Mouse (Mus musculus) induced T-regulatory cell, adult 2 months (primary cell): ENCODE data around the gene Tex14.
A peak's percentile ranks its signal among the peaks of the same experiment; 100 is the strongest.

Experiments
- DNase-seq: peaks from one replicate; pipeline ENCODE4 v3.0.0-alpha.2; 2012; ENCODE audit warnings: low read depth

Gene Tex14

DNA sequence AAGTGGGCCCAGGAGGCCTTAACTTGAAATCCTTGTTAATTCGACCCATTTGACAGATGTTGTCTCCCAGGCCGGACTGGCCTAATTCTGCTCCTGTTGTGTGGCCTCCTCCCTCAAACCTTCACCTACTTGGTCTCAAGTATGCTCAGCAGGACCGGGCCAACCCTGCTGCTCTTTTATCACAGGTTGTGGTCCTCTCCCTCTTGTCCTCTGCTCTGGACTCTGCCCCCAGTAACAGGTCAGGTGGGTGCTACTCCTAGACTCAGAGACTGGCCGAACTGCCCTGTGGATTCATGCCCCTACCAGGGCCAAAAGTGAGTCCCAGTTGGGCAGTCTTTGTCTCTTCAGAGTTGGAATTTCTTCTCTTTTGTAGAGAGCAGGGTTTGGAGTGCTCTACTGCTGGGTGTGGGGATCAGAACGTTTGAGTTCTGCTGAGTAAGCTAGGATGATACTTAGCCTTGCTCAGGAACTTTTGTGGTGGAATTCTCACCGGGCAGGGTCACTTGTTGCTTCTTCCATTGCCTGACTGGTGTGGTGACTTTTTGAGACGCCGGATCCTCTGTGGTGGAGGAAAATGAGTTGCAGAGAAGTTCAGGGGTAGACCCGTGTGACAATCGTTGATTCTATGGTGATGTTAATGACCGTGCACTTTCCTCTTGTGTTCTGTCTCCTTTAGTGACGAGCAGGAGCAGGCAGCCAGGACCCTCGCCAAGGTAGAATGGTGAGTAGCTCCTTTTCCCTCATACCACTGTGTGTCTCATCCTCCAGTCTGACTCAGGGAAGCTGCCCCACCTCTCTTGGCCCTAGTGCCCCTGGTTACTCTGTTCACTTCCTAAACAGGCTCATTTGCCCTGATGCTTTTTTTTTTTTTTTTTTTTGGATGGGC is 188.1 kb downstream of the Tex14 start:
- peak; percentile 34 for DNase-seq

DNA sequence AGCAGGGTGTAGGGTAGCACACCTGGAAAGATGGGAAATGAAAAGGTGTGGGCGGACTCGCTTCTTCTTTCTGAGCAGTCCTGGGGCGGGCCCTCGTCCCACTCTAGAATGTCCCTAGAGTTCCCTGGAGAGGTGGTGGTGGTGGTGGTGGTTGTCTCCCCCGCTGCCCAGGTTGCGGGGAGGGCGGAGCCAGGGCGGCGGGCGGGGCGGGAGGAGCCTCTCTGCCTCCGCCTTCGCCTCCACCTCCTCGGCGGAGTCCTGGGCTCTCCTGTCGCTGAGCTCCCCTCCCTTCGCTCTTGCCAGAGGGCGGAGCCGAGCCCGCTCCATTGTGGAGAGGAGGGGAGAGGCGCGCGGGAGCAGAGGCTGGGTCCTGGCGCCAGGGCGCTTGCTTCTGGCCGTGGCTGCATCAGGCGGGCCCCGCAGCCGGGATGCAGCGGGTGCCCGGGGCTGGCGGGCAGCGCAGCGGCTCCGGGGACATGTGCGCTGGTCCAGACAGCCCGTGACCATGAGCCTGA is 190.5 kb downstream of the Tex14 start:
- DNase-seq: peak; percentile 86

DNA sequence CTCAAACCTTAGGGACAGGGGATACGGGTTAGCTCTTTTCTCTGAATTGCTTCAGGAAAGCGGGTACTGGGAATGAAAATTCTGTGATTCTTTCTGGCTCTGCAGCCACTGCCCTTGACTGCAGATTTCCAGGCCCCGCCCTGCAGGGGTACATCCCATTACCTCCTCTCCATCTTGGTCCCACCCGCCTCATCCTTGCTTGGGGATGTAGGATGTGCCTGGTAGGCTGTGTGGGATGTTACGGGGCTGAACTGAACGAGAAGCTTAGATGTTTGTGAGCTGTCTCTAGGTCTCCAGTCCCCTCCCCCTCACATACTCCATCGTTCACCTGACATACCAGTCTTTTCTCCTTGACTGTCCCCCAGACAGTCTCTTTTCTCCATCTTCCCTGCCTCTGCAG is 191.1 kb downstream of the Tex14 start:
- no peak for DNase-seq

DNA sequence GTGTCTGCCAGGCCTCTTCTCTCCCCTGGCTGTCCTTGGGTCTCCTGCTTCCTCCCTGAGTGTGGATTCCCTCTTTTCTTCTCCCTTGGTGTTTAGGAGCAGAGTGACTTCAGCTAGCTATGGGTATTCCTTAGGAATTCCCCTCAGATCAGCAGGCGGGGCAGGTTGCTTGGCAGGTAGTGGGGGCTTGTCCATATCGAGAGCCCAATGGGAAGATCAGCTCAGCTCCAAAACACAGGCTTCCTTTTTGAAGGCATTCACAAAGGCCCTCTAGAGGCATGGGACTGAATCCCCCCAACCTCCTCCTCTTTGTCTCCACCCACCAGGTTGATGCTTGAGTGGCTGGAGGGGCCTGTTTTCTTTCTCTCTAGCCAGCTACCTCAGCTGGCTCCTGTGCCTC is 191.6 kb downstream of the Tex14 start:
- no peak for DNase-seq

DNA sequence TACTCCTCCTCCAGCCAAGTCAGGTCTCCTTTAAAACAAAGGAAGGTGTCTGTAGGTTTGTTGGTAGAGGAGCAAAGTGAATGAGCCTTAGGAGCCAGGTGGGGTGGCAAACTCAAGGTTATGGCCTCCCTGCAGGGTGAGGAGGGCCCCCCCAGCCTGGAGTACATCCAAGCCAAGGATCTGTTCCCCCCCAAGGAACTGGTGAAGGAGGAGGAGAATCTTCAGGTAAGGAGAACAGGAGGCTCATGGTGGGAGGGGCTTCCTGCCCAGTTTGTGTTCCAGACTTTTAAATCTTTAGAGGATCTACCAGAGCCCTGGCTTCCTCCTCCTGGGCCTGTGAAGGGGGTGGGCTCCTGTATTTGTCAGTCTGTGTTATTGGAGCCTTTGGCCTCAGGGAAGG is 192.2 kb downstream of the Tex14 start:
- no peak for DNase-seq

DNA sequence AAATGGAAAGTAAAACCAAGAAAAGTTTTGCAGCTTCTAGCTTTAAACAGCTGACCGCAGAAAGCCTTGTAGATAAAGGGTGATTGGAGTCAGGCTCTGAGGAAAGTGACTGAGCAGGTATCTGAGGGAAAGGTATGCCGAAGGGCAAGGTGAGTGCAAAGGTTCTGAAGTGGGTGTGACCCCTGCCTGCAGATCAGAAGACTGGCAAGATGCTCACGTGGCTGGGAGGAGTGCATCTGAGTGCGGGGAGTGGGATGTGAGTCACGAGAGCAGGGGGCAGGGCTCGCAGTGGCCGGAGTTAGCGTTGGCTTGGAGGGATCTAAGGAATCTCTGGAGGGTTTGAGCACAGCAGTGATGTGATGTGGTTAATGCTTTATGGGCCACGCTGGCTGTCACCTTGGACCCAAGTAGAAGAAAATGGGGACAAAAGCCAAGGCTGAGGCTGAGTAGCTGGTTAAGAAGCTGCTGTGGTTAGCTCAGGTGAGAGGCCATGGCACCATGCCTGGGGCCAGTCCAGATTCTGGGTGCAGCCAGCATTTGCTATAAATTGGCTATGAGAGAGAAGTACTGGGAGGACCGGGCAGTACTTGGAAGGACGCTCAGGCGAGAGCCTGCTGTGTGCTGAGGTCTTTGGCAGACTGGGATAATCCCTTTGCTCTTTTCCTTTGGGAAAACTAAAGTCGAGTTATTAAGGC is 194.7 kb downstream of the Tex14 start:
- no peak for DNase-seq

DNA sequence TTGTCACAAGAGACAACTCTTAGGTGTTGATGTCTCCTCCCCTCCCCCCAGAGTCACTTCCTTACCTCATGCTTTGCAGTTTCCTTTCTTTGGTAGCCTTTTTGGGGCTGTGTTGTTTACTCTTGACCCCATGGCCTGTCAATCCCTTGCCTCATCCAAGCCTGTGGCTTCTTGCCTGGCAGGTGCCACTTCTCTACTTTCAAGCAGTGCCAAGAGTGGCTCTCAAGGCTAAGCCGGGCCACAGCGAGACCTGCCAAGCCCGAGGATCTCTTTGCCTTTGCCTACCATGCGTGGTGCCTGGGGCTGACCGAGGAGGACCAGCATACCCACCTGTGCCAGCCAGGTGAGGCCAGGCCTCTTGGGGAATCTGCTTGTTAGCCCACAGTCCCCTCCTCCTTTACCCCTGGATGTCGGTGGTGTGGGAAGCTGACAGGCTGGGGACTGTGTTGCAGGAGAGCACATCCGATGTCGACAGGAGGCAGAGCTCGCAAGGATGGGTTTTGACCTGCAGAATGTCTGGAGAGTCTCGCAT is 195.5 kb downstream of the Tex14 start:
- no peak for DNase-seq

DNA sequence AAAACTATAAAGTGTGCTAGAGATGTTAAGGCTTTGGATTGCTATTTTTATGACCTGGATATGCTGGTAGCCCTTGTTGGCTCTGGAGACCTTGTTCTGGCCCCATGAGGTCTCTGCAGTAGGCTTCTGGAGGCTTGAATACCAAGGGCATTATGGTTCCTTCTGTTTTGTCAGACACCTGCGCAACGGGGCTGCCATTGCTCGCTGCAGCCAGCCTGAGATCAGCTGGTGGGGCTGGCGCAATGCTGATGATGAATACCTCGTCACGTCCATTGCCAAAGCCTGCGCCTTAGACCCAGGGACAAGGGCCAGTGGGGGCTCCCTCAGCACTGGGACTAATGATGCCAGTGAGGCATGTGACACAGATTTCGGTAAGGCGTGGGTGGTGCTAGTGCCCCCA is 197.4 kb downstream of the Tex14 start:
- no peak for DNase-seq

DNA sequence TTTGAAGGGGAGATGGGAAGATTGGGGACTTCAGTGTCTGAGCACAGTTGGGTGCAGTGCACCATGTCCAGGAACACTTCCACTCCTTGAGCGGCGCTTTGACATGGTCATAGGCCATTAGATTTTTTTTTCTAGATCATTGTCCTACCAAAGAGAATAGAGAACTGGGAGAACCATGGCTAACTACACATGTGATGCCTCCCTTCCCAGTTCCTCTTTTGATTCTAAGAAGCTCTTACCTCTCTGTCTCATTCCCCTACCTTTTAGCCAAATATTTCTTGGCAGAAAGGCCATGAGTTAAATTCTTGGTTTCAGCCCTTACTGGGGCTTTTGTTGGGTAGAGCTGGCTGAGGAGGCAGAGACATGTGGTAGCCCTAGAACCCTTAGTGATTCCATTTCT is 198.7 kb downstream of the Tex14 start:
- no peak for DNase-seq
